Mouse (Mus musculus) neutrophil, adult 83 days (primary cell): ENCODE measurements around the gene Gbgt1. TPM values are rescaled to one million over a fixed set of nuclear protein-coding genes. Genes with fewer than 3 reads are reported as not detected.

ENCODE experiments used
- total RNA-seq, 2 experiments: library from RNA; stranded (reverse); gene quantifications; one replicate each; pipeline ENCODE4 v1.2.4; 2023

Gene Gbgt1
- 10 to 100 TPM in 1 of 2 experiments, 1 to 10 TPM in 1; 9.9 to 10.1 TPM for total RNA-seq

DNA sequence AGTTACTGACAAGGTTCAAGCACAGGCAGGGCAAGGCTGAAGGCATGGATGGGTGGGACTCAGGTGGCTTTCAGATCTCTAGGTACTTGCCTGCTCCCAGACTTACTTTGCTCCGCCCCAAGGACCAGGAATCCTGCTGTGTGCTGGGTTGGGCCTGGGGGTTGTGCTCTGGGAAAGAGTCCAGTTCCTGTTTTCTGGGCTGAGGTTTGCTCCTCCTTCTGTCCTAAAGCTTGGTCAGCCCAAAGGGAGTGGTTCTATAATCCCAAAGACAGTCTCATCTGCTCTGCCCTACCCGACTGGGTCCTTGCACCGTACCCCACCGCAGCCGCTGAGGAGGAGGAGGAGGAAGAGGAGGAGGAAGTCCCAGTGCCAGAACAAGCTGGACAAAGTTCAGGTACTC lies at the start of gene Gbgt1:
Gbgt1 (plus strand) TSS at position 221 of the 400 bp plus-strand sequence.

DNA sequence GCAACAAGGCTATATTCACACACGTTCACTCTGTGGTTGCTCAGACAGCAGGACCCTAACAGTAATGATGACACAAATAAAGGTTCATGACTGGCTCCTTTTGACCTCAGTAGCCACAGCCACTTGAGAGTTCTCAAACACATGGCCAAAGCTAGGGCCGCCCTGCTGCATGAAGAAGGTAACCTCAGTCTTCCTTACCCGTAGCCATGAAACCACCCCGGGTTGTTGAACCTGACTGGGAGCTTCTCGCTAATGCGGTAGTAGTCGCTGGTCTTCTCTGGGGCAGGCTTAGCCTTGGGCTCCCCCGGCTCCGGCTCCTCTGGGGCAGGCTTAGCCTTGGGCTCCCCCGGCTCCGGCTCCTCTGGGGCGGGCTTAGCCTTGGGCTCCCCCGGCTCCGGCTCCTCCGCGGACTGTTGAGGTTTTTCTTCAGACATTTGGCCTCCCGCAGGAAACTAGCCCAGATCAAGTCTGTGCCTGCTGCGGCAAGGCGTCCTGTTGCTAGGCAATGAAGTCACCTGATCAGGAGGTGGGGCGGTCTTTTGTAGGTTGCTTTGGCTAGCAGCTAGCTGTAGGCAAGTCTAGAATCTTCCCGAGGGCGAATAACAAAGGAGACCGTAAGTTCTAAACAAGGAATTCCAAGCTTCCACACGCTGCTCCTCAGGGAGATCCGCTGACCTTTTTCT lies 30.7 kb upstream of the Gbgt1 start, which contains the start of gene 1700007K13Rik:
1700007K13Rik (minus strand) TSS at position 497 of the 683 bp plus-strand sequence.

DNA sequence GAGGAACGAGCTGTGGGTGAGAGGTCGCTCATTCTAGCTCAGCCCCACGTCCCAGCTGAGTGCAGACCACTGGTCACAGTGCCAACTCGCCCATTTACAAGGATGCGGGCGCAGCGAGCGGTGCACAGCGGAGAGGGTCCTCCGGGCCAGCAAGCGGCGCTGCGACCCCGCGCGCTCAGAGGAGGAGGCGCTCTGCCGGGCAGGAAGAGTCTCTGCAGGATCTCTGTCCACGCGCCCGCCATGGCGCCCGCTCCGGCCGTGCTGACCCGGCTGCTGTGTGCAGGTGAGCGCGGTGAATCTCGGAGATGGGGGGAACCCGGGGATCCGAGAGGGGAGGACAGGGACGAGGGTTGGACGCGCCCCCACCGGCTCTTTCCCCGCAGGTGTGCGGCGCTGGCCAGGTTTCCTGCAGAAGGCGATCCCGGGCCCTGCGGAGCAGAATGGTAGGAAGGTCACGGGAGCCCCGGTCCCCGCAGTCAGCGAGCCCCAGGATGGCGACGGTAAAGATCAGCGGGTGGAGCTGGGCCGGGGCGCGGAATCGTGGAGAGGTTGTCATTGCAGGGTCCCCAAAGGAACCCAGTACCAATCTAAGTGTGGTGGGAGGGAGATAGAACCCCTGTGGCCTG lies 28.7 kb upstream of the Gbgt1 start, which contains the start of gene Mrps2:
Mrps2 (plus strand) TSS at position 207 of the 626 bp plus-strand sequence.

DNA sequence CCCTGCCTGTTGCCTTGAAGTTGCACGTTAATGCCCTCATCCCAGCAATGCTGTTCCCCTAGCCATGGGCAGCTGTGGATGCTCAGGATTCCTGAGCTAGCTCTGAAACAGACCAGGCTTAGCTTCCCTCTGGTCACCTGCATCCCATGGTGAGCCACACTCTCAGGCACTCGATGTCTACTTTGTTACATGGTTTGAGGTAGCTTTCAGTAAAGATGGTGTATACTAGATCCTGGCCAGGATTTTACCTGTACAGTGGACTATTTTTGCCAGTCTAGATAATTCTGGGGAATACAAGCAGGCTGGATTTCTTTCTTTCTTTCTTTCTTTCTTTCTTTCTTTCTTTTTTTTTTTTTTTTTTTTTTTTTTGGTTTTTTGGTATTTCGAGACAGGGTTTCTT lies 9.1 kb downstream of the Gbgt1 start, which contains the start of gene Gm10134:
Gm10134 (plus strand) TSS at position 301 of the 400 bp plus-strand sequence.

DNA sequence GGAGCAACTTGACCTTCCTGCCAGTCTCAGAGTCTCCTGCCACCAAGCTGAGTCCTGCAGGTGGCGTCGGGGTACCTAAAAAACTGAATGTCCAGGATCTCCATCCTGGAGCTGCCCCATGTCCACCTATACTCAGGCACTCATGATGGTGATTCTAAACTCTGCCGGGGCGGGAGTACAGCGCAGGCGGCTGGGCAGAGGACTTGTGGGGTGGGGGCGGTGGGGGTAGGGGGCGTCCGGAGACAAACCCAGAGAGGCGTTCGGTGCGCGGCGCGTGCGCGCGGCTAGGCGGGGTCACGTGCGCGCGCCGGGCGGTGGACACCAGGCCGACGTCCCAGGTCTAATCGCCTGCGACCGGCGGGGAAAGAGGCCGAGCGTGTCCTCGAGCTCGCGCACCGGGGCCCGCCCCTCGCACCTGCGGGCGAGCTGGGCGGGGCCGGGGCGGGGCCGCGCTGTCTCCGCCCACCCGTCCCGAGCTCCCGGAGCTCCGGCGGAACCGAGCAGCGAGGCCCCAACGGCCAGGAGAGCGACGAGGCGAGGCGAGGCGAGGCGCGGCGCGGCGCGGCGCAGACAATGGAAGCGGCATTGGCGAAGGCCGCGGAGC lies 16.2 kb downstream of the Gbgt1 start, which contains the start of gene Ralgds:
Ralgds (plus strand) TSS at position 328 of the 604 bp plus-strand sequence.

Other genes with a start within 250 kb of the Gbgt1 start
- gene Ppp1r26, start 50.1 kb upstream of the Gbgt1 start, total RNA-seq, result under 1 TPM; 0.24 TPM
- not detected for gene 1700007K13Rik, start 30.6 kb upstream of the Gbgt1 start, total RNA-seq
- gene Mrps2, start 28.8 kb upstream of the Gbgt1 start, total RNA-seq, result 10 to 100 TPM; 12.5 to 12.9 TPM
- gene Gm10134, start 9.2 kb downstream of the Gbgt1 start, total RNA-seq, result 1 to 10 TPM; 2.7 to 3.7 TPM
- gene Ralgds, start 16.2 kb downstream of the Gbgt1 start, total RNA-seq, result 10 to 100 TPM; 15.7 to 19.4 TPM
- not detected for gene Cel, start 66.5 kb downstream of the Gbgt1 start, total RNA-seq
- 10 to 100 TPM; 13.2 to 17.4 TPM for gene Gtf3c5, start 86.9 kb downstream of the Gbgt1 start, total RNA-seq
- 10 to 100 TPM; 19.3 to 20.4 TPM for gene Gfi1b, start 125.1 kb downstream of the Gbgt1 start, total RNA-seq
- 10 to 100 TPM; 14.5 to 17.4 TPM for gene Tsc1, start 144.3 kb downstream of the Gbgt1 start, total RNA-seq
- gene Spaca9, start 202.8 kb downstream of the Gbgt1 start, total RNA-seq, result 10 to 100 TPM; 16.0 to 20.6 TPM
- 1 to 10 TPM; 3.2 to 5.5 TPM for gene Ak8, start 203.3 kb downstream of the Gbgt1 start, total RNA-seq